ENCODE assay signal across 8 mouse cellular contexts in genomic region chr17:56830411-56831110, GRCm38 (mm10). TPM values are rescaled to one million over a fixed set of nuclear protein-coding genes. Genes with fewer than 3 reads are reported as not detected.
A peak's percentile ranks its signal among the peaks of the same experiment; 100 is the strongest.
DNase-seq lines count a peak whose midpoint lies in the region; ATAC-seq and TF ChIP-seq lines count a peak whose summit lies in the region.

Gene Rfx2 (minus strand): TSS chr17:56831013.

- H3K27ac ChIP-seq in lung, embryonic 14.5 days (ENCODE audit: low read depth) = 0 out of 2 replicates have a peak within 1 kb of the TSS, but pooled peaks have one; percentile 10
- no peak within 1 kb of the TSS for H3K27ac ChIP-seq in midbrain, embryonic 11.5 days (ENCODE audit: low read depth, low read length)

- H3K9ac ChIP-seq in lung, embryonic 14.5 days = peak within 1 kb of the TSS; percentile 61
- H3K9ac ChIP-seq in midbrain, embryonic 11.5 days (ENCODE audit: low read length) = peak within 1 kb of the TSS; percentile 73

- H3K4me3 ChIP-seq in lung, embryonic 14.5 days (ENCODE audit: low read depth, low read length) = peak within 1 kb of the TSS; percentile 64
- peak within 1 kb of the TSS; percentile 68 for H3K4me3 ChIP-seq in midbrain, embryonic 11.5 days (ENCODE audit: low read depth, low read length)

- H3K4me2 ChIP-seq in lung, embryonic 14.5 days = peak within 1 kb of the TSS; percentile 86
- peak within 1 kb of the TSS; percentile 71 for H3K4me2 ChIP-seq in midbrain, embryonic 11.5 days

- no peak; the same call in 1 of the 2 replicates for ATAC-seq in lung, embryonic 14.5 days (ENCODE audit: insufficient read depth)
- no peak for ATAC-seq in midbrain, embryonic 11.5 days (ENCODE audit: low FRiP score)
- ATAC-seq in monocyte, adult 5-6 weeks (replicated peaks; ENCODE audit: insufficient number of reproducible peaks, low FRiP score, low TSS enrichment, poor library complexity, severe bottlenecking) = no peak; the same call in 1 of the 2 replicates

- DNase-seq in lung, embryonic 14.5 days = peak; percentile 35
- DNase-seq in lung, postnatal 14 days = no peak
- DNase-seq in cerebellum, adult 8-10 months = peak; percentile 39
- DNase-seq in heart, postnatal 4 days = peak; percentile 20
- DNase-seq in midbrain, embryonic 11.5 days (ENCODE audit: low spot score, missing footprints) = peak; percentile 94
- no peak for DNase-seq in urinary bladder, postnatal 14 days (ENCODE audit: low spot score)
- DNase-seq in layer of hippocampus, adult 9-11 months = no peak

- no peaks in the 10 kb centered on the region for H3K36me3 ChIP-seq in lung, embryonic 14.5 days (ENCODE audit: insufficient read depth)
- no peaks in the 10 kb centered on the region for H3K36me3 ChIP-seq in midbrain, embryonic 11.5 days (ENCODE audit: control insufficient read depth, insufficient read depth, low read length)

- under 1% methylated on average over 42 of the region's 62 CpGs for WGBS in lung, embryonic 14.5 days
- WGBS in midbrain, embryonic 11.5 days = 2% methylated on average over 54 of the region's 62 CpGs

- no peaks in the 10 kb centered on the region for H3K9me3 ChIP-seq in lung, embryonic 14.5 days (ENCODE audit: low read depth, low read length)
- H3K9me3 ChIP-seq in midbrain, embryonic 11.5 days (ENCODE audit: control insufficient read depth, low read length) = no peaks in the 10 kb centered on the region

- H3K4me1 ChIP-seq in lung, embryonic 14.5 days (ENCODE audit: insufficient read depth) = no peaks in the 10 kb centered on the region; the same call in 1 of the 2 replicates
- H3K4me1 ChIP-seq in midbrain, embryonic 11.5 days (ENCODE audit: control insufficient read depth, insufficient read depth, low read length) = peaks cover 13% of the 10 kb centered on the region

- H3K27me3 ChIP-seq in lung, embryonic 14.5 days (ENCODE audit: insufficient read depth, low read length) = peaks cover 15% of the 10 kb centered on the region
- peaks cover 2% of the 10 kb centered on the region; the same call in 1 of the 2 replicates for H3K27me3 ChIP-seq in midbrain, embryonic 11.5 days (ENCODE audit: control insufficient read depth, insufficient read depth, low read length)

- no peak for TF ChIP-seq CTCF in lung, embryonic 14.5 days (IDR thresholded peaks at IDR 0.05; ENCODE audit: low read depth)

RNA-seq across cellular contexts. Expression of gene Rfx2, which starts in this region (rescaled TPM):
- polyA plus RNA-seq in lung, embryonic 14.5 days (2014; fragmentation: Nextera tagmentation; extraction: Ambion mirVana) = 4.3 and 4.8 TPM in 2 replicates
- total RNA-seq in heart, postnatal 4 days (2021) = 1 to 10 TPM; 8.1 to 9.3 TPM
- 4.6 and 4.8 TPM in 2 replicates for polyA plus RNA-seq in midbrain, embryonic 11.5 days (2014; fragmentation: Nextera tagmentation; extraction: Ambion mirVana)
- total RNA-seq in monocyte, adult 5-6 weeks (2017) = 4.7 to 8.2 TPM (median 6.6 TPM) in 3 replicates

Comparison
In these comparisons a context has a peak if more than half of its experiments do, and no peak if none do; other contexts are left out.
1. DNase-seq: peak in lung, embryonic 14.5 days (single experiment), cerebellum, adult 8-10 months (single experiment), heart, postnatal 4 days (single experiment) and midbrain, embryonic 11.5 days (single experiment); none in lung, postnatal 14 days (single experiment), urinary bladder, postnatal 14 days (single experiment) and layer of hippocampus, adult 9-11 months (single experiment).